Mouse (Mus musculus): ENCODE measurements around the gene G6pc. TPM values are rescaled to one million over a fixed set of nuclear protein-coding genes. Genes with fewer than 3 reads are reported as not detected.
"Not testable (repeated sequence)": the region's sequence is repeated elsewhere in the genome, so short reads cannot be mapped to it uniquely, and the experiment has no call there.

Gene G6pc
- total RNA-seq (2021) = not detected
- long read RNA-seq, experiment 1 = 0 reads
- long read RNA-seq, experiment 2 = 0 reads

GRCm38 (mm10) chr11:101367326-101367935 is at the start of gene G6pc:
TSS of gene G6pc (plus strand) at chr11:101367561.
- DNase-seq (ENCODE audit: low spot score) = no peak

- DNase-seq (ENCODE audit: low spot score) = peak; percentile 69
These were observed 43.8 kb upstream of the G6pc start for GRCm38 (mm10) chr11:101323609-101324008.

- DNase-seq (ENCODE audit: low spot score) = no peak
These were observed 42.6 kb upstream of the G6pc start, which contains the start of gene Aoc2 for GRCm38 (mm10) chr11:101324763-101325162. TSS of gene Aoc2 (plus strand) at chr11:101325063.

- not testable (repeated sequence) for DNase-seq (ENCODE audit: low spot score)
These were observed 42.2 kb upstream of the G6pc start for GRCm38 (mm10) chr11:101325201-101325600.

GRCm38 (mm10) chr11:101326147-101326546 is 41.2 kb upstream of the G6pc start:
- no peak for DNase-seq (ENCODE audit: low spot score)

GRCm38 (mm10) chr11:101327311-101327710 is 40.0 kb upstream of the G6pc start:
- no peak for DNase-seq (ENCODE audit: low spot score)

GRCm38 (mm10) chr11:101328941-101329635 is 38.3 kb upstream of the G6pc start:
- DNase-seq (ENCODE audit: low spot score) = peak; percentile 26

- DNase-seq (ENCODE audit: low spot score) = peak; percentile 48
These were observed 36.9 kb upstream of the G6pc start, which contains the start of gene Aoc3 for GRCm38 (mm10) chr11:101330371-101330924. TSS of gene Aoc3 (plus strand) at chr11:101330605.

GRCm38 (mm10) chr11:101330961-101331360 is 36.4 kb upstream of the G6pc start:
- DNase-seq (ENCODE audit: low spot score) = not testable (repeated sequence)

- DNase-seq (ENCODE audit: low spot score) = peak; percentile 32
These were observed 34.8 kb upstream of the G6pc start for GRCm38 (mm10) chr11:101332537-101332936.

GRCm38 (mm10) chr11:101334023-101334422 is 33.3 kb upstream of the G6pc start:
- no peak for DNase-seq (ENCODE audit: low spot score)

GRCm38 (mm10) chr11:101334516-101334915 is 32.8 kb upstream of the G6pc start:
- no peak for DNase-seq (ENCODE audit: low spot score)

- DNase-seq (ENCODE audit: low spot score) = no peak
These were observed 31.7 kb upstream of the G6pc start for GRCm38 (mm10) chr11:101335685-101336084.

- no peak for DNase-seq (ENCODE audit: low spot score)
These were observed 29.1 kb upstream of the G6pc start for GRCm38 (mm10) chr11:101338123-101338760.

GRCm38 (mm10) chr11:101347083-101347775 is 20.1 kb upstream of the G6pc start:
- no peak for DNase-seq (ENCODE audit: low spot score)

GRCm38 (mm10) chr11:101348774-101349173 is 18.6 kb upstream of the G6pc start:
- DNase-seq (ENCODE audit: low spot score) = no peak

GRCm38 (mm10) chr11:101349216-101349615 is 18.1 kb upstream of the G6pc start:
- DNase-seq (ENCODE audit: low spot score) = no peak

GRCm38 (mm10) chr11:101351100-101351720 is 16.2 kb upstream of the G6pc start:
- DNase-seq (ENCODE audit: low spot score) = no peak

GRCm38 (mm10) chr11:101351721-101352111 is 15.6 kb upstream of the G6pc start:
- DNase-seq (ENCODE audit: low spot score) = no peak

GRCm38 (mm10) chr11:101353436-101353835 is 13.9 kb upstream of the G6pc start:
- no peak for DNase-seq (ENCODE audit: low spot score)

GRCm38 (mm10) chr11:101354438-101355010 is 12.8 kb upstream of the G6pc start:
- DNase-seq (ENCODE audit: low spot score) = no peak
